Mouse (Mus musculus): Measurements from ENCODE around the gene Pdlim5.

Gene Pdlim5

GRCm38 (mm10) chr3:142394000-142394411, 1.5 kb downstream of the Pdlim5 start:
- peak; percentile 29 for DNase-seq

GRCm38 (mm10) chr3:142391531-142391930, 4.0 kb downstream of the Pdlim5 start:
- no peak for DNase-seq

DNA sequence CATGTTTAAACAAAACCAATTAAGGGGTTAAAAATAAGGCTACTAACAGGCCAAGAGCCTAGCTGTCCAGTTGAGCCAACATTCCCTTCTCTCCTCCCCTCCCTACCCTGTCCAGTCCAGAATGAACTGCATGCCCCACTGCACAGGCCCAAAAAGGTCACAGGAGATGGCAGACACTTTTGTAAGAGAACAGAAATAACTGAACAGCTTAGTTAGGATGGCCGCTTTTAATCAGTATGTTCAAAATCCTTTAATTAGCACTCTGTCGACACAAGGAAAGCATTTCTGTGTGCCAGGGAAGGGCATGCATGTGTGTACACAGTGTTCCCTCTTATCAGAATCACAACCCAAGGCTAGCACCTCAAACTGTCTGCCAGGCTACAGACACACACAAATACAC, 5.2 kb downstream of the Pdlim5 start:
- DNase-seq: no peak

DNA sequence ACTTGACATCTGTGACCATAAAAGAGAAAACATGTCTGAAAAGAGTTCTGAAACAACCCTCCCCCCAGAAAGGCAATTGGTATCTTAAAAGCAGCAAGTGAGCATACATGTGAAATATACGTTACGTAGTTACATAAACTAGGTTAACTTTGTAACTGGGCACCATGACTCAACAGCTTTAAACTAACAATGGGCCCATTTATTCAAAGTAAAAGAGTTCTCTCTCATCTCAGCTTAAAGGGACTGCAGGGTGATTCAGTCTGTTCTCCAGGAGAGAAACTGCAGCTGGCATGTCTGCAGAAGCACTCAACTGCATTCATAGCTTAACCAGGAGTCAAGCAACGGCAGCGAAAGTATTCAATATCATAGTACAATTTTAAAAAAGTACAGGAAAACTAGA, 7.3 kb downstream of the Pdlim5 start:
- peak; percentile 12 for DNase-seq

DNA sequence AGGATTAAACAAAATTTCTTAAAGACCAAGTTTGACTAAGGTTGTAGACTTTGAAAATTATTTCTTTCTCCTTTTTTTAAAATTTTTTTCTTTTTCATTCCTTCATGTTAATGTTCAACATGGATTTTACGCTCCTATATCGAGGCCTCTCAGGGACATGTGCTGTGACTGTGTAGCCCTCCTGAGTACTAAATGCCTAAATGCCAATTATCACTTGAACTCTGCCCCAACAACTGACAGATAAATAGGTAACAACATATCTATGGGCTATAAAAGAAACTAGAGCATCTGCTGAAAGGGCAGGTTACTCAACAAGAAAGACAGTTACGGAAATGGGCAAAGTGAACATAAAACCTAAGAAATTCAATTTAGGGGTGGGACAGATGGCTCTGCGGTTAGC, 9.0 kb downstream of the Pdlim5 start:
- DNase-seq: no peak

DNA sequence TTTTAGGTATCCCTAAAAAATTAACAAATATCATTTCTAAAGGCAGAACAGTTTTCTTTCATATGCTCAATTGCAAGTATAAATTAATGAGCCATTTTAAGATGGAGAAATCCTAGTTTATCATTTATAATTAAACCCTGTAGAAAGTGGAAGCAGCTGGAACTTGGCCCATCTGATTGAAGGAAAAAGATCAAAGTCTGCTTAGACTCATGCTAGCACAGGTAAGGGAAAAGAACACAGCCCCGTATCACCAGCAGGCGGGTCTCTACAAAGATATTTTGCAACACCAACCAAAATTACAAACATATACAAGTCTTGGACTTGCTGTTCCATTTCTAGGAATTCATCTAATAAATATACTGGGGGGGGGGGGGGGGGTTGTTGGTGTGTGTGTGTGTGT, 9.8 kb downstream of the Pdlim5 start:
- DNase-seq: no peak

DNA sequence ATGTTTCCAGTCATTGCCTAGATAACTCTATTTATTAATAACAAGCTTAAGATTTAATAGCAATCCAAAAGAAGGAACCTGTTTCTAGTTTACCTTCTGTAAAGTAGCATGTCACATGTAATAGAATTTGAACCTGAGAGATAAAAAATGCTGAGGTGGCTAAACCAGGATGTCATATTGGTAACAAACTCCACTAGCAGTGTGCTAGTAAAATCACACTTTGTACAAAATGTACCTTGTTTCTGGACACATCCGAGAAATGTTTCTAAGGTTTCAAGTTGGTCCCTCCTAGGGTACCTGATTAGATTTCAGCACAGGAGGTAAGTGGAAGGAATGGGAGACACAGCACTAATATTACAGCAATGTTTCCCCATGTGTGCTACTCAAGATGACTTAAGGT, 18.9 kb downstream of the Pdlim5 start:
- no peak for DNase-seq

GRCm38 (mm10) chr3:142375106-142375505, 20.4 kb downstream of the Pdlim5 start:
- DNase-seq: peak; percentile 10

GRCm38 (mm10) chr3:142372465-142373147, 22.9 kb downstream of the Pdlim5 start:
- DNase-seq: no peak

DNA sequence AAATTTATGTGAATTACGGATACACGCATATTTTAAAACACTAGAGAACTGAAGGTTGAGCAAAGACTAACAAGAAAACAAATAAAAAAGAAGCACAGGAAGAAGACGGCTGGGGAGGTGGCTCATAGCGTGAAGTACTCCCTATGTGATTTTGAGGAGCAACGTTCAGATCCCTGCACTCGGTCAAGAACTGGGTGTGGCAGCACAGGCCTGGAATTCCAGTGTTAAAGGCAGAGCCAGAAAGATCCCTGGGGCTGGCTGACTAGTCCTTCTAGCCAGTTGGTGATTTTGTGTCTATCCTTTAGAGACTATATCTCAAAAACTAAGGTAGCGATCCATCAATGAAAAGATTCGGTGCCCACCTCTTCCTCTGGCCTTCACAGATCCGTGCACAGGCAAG, 27.1 kb downstream of the Pdlim5 start:
- no peak for DNase-seq

DNA sequence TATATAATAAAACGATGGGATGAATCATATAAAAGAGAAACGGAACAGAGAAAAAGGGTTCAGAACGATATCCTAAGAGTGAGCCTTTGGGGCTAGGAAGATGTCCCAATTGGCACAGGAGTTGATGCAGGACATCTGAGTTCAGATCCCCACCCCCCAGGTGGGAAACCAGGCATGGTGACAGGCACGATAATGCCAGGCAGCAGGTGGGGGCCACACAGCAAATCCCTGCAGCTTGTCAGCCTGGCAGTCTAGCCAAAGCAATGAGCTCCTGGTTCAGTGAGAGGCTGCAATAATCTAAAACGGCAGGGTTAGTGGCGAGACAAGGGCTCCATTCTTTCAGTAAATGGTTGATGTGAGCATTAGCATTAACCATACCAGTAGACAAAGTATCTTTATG, 33.4 kb downstream of the Pdlim5 start:
- DNase-seq: no peak

DNA sequence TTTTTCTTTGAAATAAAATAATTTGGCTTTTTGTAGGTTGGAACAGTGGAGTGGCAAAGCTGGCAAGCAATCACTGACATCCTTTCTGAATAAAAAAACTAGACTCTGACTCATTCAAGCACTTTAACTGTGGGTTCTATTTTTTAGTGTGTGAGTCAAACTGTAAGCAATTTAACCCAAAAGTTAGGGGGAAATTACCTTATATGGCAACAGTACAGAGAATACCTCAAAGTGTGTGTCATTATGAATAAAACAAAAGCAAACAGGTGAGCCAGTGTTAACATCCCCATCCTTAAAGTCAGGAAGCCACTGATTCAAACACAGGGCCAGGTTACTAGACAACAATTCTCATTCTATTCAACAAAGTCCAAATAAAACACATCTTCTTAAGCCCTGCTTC, 36.5 kb downstream of the Pdlim5 start:
- DNase-seq: no peak

GRCm38 (mm10) chr3:142356661-142357060, 38.8 kb downstream of the Pdlim5 start:
- no peak for DNase-seq

DNA sequence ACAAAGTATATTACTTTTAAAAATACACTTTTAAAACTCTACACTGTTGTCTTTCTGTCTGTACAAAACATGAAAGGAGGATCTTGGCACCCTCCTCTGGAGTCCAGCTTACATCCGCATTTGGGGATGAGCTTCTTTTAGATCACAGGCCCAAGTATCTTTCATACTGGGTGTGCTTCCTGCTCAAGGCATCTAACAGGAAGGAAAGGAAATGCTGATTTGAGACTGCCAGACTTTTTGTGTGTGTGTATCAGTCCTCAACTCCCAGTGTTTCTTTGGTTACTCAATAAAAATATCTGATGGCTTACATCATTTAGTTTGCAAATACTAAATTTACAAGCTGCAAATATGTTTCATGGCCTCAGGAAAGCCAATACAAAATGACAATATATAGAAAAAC, 42.3 kb downstream of the Pdlim5 start:
- DNase-seq: no peak

GRCm38 (mm10) chr3:142350513-142350912, 45.0 kb downstream of the Pdlim5 start:
- peak; percentile 36 for DNase-seq

- no peak for DNase-seq
These were observed 46.5 kb downstream of the Pdlim5 start for GRCm38 (mm10) chr3:142348816-142349631.

- no peak for DNase-seq
These were observed 49.2 kb downstream of the Pdlim5 start for GRCm38 (mm10) chr3:142346261-142346660.

DNA sequence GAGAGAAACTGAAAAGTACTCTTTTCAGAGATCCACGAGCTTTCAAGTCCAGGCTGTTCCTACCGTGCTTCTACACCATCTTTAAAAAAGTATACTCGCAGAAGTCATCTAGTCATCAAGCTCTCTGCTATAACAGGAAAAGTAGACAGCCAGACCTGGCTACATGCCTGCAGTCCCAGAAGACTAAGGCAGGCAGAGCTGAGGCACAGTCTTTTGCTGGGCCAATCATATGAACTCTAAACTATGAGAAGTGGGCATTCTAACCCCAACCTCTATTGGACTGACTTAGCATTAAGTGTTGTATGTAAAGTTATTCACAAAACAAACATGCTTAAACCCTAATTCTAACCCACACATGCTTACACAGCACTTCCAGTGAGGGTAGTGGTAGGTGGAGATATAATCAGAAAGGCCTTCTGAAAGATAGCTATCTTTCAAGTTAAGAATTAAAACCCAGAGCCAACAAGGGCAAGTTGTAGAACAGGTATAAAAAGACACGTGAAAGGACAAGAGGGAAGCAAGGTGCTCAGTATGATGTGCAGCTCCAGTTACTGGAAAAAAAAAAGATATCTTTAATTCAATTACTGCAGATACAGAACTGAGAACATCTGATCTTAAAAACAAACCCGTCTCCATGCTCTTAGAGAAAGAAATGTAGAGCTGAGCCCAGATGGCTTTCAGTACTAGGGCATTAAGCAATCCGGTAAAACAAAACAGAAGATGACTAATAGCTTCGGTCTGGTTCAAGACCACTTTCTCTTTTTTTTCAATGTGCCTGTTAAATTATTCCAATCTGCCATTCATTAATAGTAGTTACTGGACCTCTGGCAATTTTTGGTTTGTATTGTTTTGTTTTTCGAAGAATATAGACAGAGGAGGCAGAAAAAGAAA, 50.0 kb downstream of the Pdlim5 start:
- DNase-seq: no peak

- DNase-seq: no peak
These were observed 51.7 kb downstream of the Pdlim5 start for GRCm38 (mm10) chr3:142343786-142344185.

DNA sequence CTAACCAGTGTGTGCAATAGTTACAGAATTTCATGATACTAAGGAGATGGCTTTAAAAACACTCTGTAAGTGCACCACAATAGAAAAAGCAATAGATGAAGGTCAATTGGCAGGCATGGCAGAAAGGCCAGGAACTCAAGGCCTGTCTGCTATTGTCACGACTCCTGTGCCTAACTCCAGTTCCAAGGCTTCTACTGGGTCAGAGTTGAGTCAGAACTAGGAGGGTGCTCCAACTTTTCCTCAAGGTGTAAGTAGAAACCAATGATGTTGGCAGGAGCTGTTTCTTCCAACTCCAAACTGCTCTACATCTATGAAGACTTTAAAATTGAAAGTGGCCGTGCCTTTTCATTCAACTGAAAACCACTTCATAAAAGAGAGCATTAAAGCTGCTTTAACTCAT, 54.8 kb downstream of the Pdlim5 start:
- DNase-seq: no peak

DNA sequence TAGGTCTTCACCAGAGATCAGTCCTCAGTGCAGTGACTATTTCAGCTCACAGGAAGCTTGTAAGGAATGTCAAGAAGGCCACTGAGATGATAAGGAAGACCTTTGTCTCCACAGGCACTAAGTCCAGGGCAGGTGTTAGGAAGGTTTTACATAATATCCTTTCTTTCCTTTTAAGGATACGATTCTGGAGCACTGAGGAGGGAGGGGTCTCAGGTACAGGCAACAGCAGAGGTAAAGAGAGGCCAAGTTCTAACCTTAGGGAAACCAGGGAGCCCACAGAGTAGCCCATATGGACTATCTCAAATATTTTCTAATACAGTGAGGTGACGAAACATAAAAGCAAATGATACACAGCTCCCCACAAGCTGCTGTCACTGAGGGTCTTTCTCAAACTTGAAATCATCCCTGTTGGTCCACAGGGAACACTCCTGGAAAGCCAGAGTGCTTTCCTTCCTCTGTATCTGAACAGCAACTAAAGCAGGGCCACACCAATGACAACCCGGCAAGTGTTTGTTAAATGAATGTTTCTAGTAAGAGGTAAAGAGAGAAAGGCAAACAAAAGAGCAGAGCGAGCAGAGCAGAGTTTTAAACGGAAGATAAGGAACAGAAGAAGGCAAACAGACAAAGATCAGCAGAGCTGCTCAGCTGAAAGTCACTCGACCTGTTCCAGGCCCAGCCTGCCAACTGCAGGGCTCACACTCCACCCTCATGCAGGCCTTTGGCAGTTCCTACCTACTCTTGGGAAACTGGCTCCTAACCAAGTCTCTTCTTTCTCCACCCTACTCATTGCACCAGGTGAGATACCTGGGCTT, 55.9 kb downstream of the Pdlim5 start:
- DNase-seq: no peak

DNA sequence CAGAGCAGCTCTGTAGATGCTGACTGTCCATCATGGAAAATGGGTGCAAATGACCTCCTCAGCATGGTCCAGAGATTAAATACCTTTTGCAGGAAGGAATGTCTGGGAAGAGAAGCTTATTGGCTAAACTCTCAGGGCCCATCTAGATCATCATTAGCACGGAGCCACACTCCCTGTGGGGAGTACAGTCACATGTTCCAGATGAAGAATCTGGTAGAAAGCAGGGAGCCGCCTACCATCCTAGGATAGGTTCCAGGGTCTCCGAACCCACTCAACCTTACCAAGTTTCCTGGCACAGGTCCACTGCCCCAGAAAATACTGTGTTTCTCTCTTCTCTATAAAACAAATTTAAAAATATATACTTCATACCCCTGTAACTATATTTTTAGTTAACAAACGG, 57.4 kb downstream of the Pdlim5 start:
- no peak for DNase-seq

DNA sequence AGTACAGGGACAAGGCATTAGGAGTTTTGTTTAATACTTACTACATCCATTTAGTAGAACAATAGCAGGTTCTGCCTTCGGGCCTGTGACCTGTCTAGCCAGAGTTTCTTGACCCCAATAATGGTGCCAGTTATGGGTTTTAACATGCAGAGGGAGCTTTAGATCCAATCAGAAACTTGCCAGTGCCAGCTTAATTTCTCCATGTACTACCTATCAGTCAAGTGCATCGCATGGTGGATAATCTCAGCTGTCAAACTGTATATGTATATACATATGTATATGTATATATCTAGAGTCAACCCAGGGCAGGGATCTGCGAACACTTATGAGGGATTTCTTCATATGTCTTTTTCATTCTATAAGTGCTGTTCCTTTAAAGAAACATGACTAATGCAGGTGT, 61.0 kb downstream of the Pdlim5 start:
- DNase-seq: no peak

Measured in embryo, embryonic 11 days (tissue).